Mouse (Mus musculus): ENCODE measurements at regions not wholly inside any gene's neighbourhood (a gene's known extent, or its start where the extent isn't known, plus 50 kb on each side); places are given as distances from the start of the nearest gene placed in this dataset.

- no peak for TF ChIP-seq POLR2A (IDR thresholded peaks at IDR 0.05; ENCODE audit: borderline replicate concordance, extremely low read depth, low read depth, low read length)
- no peak for TF ChIP-seq CTCF (IDR thresholded peaks at IDR 0.05; ENCODE audit: insufficient read depth, low read length)
Observed at GRCm38 (mm10) chr15:56801933-56802332, 675.5 kb downstream of the Slc22a22 start.

All from lung, adult 2 months (tissue).